Mouse (Mus musculus) liver, adult 2 months (tissue): Measurements from ENCODE around the gene Cldn11. TPM values are rescaled to one million over a fixed set of nuclear protein-coding genes. Genes with fewer than 3 reads are reported as not detected.

Experiments used
- DNase-seq: peaks from one replicate; pipeline ENCODE4 v3.0.0-alpha.2; 2011; ENCODE audit warnings: low read depth, low spot score; ENCODE audit errors: extremely low read depth
- H3K27ac ChIP-seq: fragments of 200-500 bp; replicated peaks from 2 replicates; pipeline ENCODE4 v1.5.1; 2012; ENCODE audit warnings: low read depth, mild to moderate bottlenecking, control low read depth, inconsistent platforms, low read length; ENCODE audit not compliant: insufficient read depth
- H3K27me3 ChIP-seq: fragments of 200-500 bp; 2 replicates; pipeline ENCODE4 v1.6.1; 2012; ENCODE audit warnings: mild to moderate bottlenecking, moderate library complexity, low read length, inconsistent platforms; ENCODE audit not compliant: control insufficient read depth, insufficient read depth
- H3K36me3 ChIP-seq: fragments of 200-500 bp; 2 replicates; pipeline ENCODE4 v1.6.1; 2012; ENCODE audit warnings: low read length, inconsistent platforms; ENCODE audit not compliant: control insufficient read depth, insufficient read depth
- H3K4me1 ChIP-seq: fragments of 200-500 bp; 2 replicates; pipeline ENCODE4 v1.6.1; 2011; ENCODE audit warnings: low read length; ENCODE audit not compliant: control insufficient read depth, insufficient read depth
- H3K4me3 ChIP-seq: fragments of 200-500 bp; 2 replicates; pipeline ENCODE4 v1.5.1; 2011; ENCODE audit warnings: low read depth, mild to moderate bottlenecking, control low read depth, low read length, moderate library complexity; ENCODE audit not compliant: insufficient read depth
- H3K79me2 ChIP-seq: fragments of 200-500 bp; 2 replicates; pipeline ENCODE4 v1.6.1; 2012; ENCODE audit warnings: inconsistent platforms, mild to moderate bottlenecking, low read length, moderate library complexity; ENCODE audit not compliant: control insufficient read depth, insufficient read depth
- H3K9ac ChIP-seq: fragments of 200-500 bp; 2 replicates; pipeline ENCODE4 v1.6.1; 2012; ENCODE audit warnings: low read depth, mild to moderate bottlenecking, control low read depth, inconsistent platforms, low read length
- CTCF ChIP-seq: fragments of 200-500 bp; IDR thresholded peaks from 2 replicates; pipeline ENCODE4 v1.5.1; 2011; ENCODE audit warnings: low read depth, low read length, control low read depth
- POLR2A ChIP-seq: fragments of 200-500 bp; IDR thresholded peaks from 2 replicates; pipeline ENCODE4 v1.6.1; 2011; ENCODE audit warnings: low read length, control low read depth; ENCODE audit not compliant: insufficient read depth; ENCODE audit errors: extremely low read depth
- WGBS: fragments of 180-500 bp; shearing (Covaris S2); methylation state at CpG from one replicate; pipeline ENCODE4 v1.1.7; 2018; 5-methylcytosine and 5-hydroxymethylcytosine counted together
- polyA plus RNA-seq: library from polyadenylated mRNA; depleted of rRNA; stranded (reverse); fragments of >200 nt; gene quantifications from 2 replicates; pipeline ENCODE4 v1.2.3, GENCODE M21; 2012
- total RNA-seq: library from RNA; depleted of rRNA; stranded (reverse); fragments of >200 nt; gene quantifications from 2 replicates; pipeline ENCODE4 v1.2.3, GENCODE M21; 2014

Cldn11 gene
- total and polyA plus RNA-seq, 2 experiments: 0.09 TPM; not detected in 1

GRCm38 (mm10) chr3:31199162-31199877, 49.6 kb downstream of the Cldn11 start:
- no peak for DNase-seq
- 72% methylated on average over 12 of the region's 17 CpGs for WGBS
- Histone ChIP-seq H3K27me3 (no peaks in the 10 kb centered on the region), H3K4me1 (no peaks in the 10 kb centered on the region), H3K27ac (no peak overlapping the region), H3K79me2 (no peaks in the 10 kb centered on the region), H3K36me3 (no peaks in the 10 kb centered on the region), H3K4me3 (no peak overlapping the region), H3K9ac (no peak overlapping the region)
- TF ChIP-seq CTCF (no peak), POLR2A (no peak)

GRCm38 (mm10) chr3:31203947-31204346, 54.2 kb downstream of the Cldn11 start:
- WGBS: 95% methylated on average over 11 of the region's 11 CpGs
- Histone ChIP-seq H3K9ac (no peak overlapping the region), H3K79me2 (no peaks in the 10 kb centered on the region), H3K4me1 (no peaks in the 10 kb centered on the region), H3K27ac (no peak overlapping the region), H3K4me3 (no peak overlapping the region), H3K27me3 (no peaks in the 10 kb centered on the region), H3K36me3 (no peaks in the 10 kb centered on the region)
- no peak for DNase-seq
- TF ChIP-seq POLR2A: no peak
- TF ChIP-seq CTCF: no peak

GRCm38 (mm10) chr3:31205167-31205566, 55.4 kb downstream of the Cldn11 start:
- no peaks in the 10 kb centered on the region for H3K36me3 ChIP-seq
- WGBS: 77% methylated on average over 3 of the region's 3 CpGs
- H3K9ac ChIP-seq: no peak overlapping the region
- no peak for DNase-seq
- no peaks in the 10 kb centered on the region for H3K27me3 ChIP-seq
- no peak overlapping the region for H3K27ac ChIP-seq
- H3K4me3 ChIP-seq: no peak overlapping the region
- H3K79me2 ChIP-seq: no peaks in the 10 kb centered on the region
- no peak for TF ChIP-seq CTCF
- TF ChIP-seq POLR2A: no peak
- no peaks in the 10 kb centered on the region for H3K4me1 ChIP-seq

GRCm38 (mm10) chr3:31208046-31208445, 58.3 kb downstream of the Cldn11 start:
- Histone ChIP-seq H3K36me3 (no peaks in the 10 kb centered on the region), H3K9ac (no peak overlapping the region), H3K4me1 (no peaks in the 10 kb centered on the region), H3K27me3 (no peaks in the 10 kb centered on the region), H3K79me2 (no peaks in the 10 kb centered on the region), H3K27ac (no peak overlapping the region), H3K4me3 (no peak overlapping the region)
- WGBS: 49% methylated on average over 4 of the region's 4 CpGs
- no peak for TF ChIP-seq CTCF
- TF ChIP-seq POLR2A: no peak
- DNase-seq: no peak

- Histone ChIP-seq H3K36me3 (no peaks in the 10 kb centered on the region), H3K27me3 (no peaks in the 10 kb centered on the region), H3K79me2 (no peaks in the 10 kb centered on the region), H3K4me3 (no peak overlapping the region), H3K27ac (no peak overlapping the region), H3K9ac (no peak overlapping the region), H3K4me1 (no peaks in the 10 kb centered on the region)
- no peak for DNase-seq
- TF ChIP-seq CTCF (no peak), POLR2A (no peak)
- WGBS: 10% methylated on average over 6 of the region's 6 CpGs
These were observed 58.8 kb downstream of the Cldn11 start for GRCm38 (mm10) chr3:31208458-31208994.

- no peaks in the 10 kb centered on the region for H3K4me1 ChIP-seq
- no peaks in the 10 kb centered on the region for H3K36me3 ChIP-seq
- no peak overlapping the region for H3K9ac ChIP-seq
- no peaks in the 10 kb centered on the region for H3K27me3 ChIP-seq
- H3K27ac ChIP-seq: no peak overlapping the region
- WGBS: 18% methylated on average over 19 of the region's 19 CpGs
- TF ChIP-seq CTCF: no peak
- TF ChIP-seq POLR2A: no peak
- H3K79me2 ChIP-seq: no peaks in the 10 kb centered on the region
- DNase-seq: no peak
- H3K4me3 ChIP-seq: no peak overlapping the region
These were observed 59.3 kb downstream of the Cldn11 start for GRCm38 (mm10) chr3:31209001-31209400.
